Mouse (Mus musculus) testis, adult 2 months (tissue): ENCODE measurements around the gene Plbd2. TPM values are rescaled to one million over a fixed set of nuclear protein-coding genes. Genes with fewer than 3 reads are reported as not detected.

Experiments
- H3K27ac ChIP-seq: fragments of 200-500 bp; 2 replicates; pipeline ENCODE4 v1.5.1; 2012; ENCODE audit warnings: low read depth, low read length; ENCODE audit not compliant: control insufficient read depth, insufficient read depth
- H3K27me3 ChIP-seq: fragments of 200-500 bp; 2 replicates; pipeline ENCODE4 v1.6.1; 2012; ENCODE audit warnings: mild to moderate bottlenecking, low read length, moderate library complexity; ENCODE audit not compliant: control insufficient read depth, insufficient read depth
- H3K36me3 ChIP-seq: fragments of 200-500 bp; 2 replicates; pipeline ENCODE4 v1.6.1; 2012; ENCODE audit warnings: mild to moderate bottlenecking, low read length; ENCODE audit not compliant: control insufficient read depth, insufficient read depth
- H3K4me1 ChIP-seq: fragments of 200-500 bp; 2 replicates; pipeline ENCODE4 v1.6.1; 2012; ENCODE audit warnings: low read length; ENCODE audit not compliant: control insufficient read depth, insufficient read depth
- H3K4me3 ChIP-seq: fragments of 200-500 bp; 2 replicates; pipeline ENCODE4 v1.5.1; 2012; ENCODE audit warnings: low read depth, mild to moderate bottlenecking, low read length, moderate library complexity, mixed read lengths; ENCODE audit not compliant: control insufficient read depth
- CTCF ChIP-seq: fragments of 200-500 bp; IDR thresholded peaks from 2 replicates; pipeline ENCODE4 v1.5.1; 2012; ENCODE audit warnings: low read depth, mild to moderate bottlenecking, inconsistent platforms, low read length, moderate library complexity; ENCODE audit not compliant: control insufficient read depth, insufficient read depth, insufficient replicate concordance
- POLR2A ChIP-seq: fragments of 200-500 bp; IDR thresholded peaks from 2 replicates; pipeline ENCODE4 v1.6.1; 2012; ENCODE audit warnings: low read depth, mild to moderate bottlenecking, inconsistent platforms, low read length, moderate library complexity; ENCODE audit not compliant: control insufficient read depth
- polyA plus RNA-seq: library from polyadenylated mRNA; depleted of rRNA; stranded (reverse); fragments of >200 nt; gene quantifications from 2 replicates; pipeline ENCODE4 v1.2.3, GENCODE M21; 2012

The Plbd2 gene
- polyA plus RNA-seq, 1 experiment = 86.2 TPM

GRCm38 (mm10) chr5:120465860-120466259, 37.6 kb downstream of the Plbd2 start:
- H3K4me1 ChIP-seq = no peaks in the 10 kb centered on the region
- H3K27ac ChIP-seq = no peak overlapping the region
- no peaks in the 10 kb centered on the region for H3K36me3 ChIP-seq
- H3K27me3 ChIP-seq = no peaks in the 10 kb centered on the region
- no peak for TF ChIP-seq POLR2A
- no peak for TF ChIP-seq CTCF
- H3K4me3 ChIP-seq = no peak overlapping the region

- no peaks in the 10 kb centered on the region for H3K27me3 ChIP-seq
- no peaks in the 10 kb centered on the region for H3K4me1 ChIP-seq
- H3K4me3 ChIP-seq = no peak overlapping the region
- H3K27ac ChIP-seq = no peak overlapping the region
- TF ChIP-seq POLR2A (no peak), CTCF (peak; percentile 91)
- H3K36me3 ChIP-seq = no peaks in the 10 kb centered on the region
Observed at GRCm38 (mm10) chr5:120465062-120465461, 38.4 kb downstream of the Plbd2 start.

GRCm38 (mm10) chr5:120464321-120464720, 39.1 kb downstream of the Plbd2 start:
- no peaks in the 10 kb centered on the region for H3K4me1 ChIP-seq
- H3K36me3 ChIP-seq = no peaks in the 10 kb centered on the region
- TF ChIP-seq POLR2A (no peak), CTCF (peak; percentile 65; the same call in 1 of the 2 replicates)
- no peak overlapping the region for H3K4me3 ChIP-seq
- H3K27ac ChIP-seq = no peak overlapping the region
- H3K27me3 ChIP-seq = no peaks in the 10 kb centered on the region

GRCm38 (mm10) chr5:120461902-120462301, 41.5 kb downstream of the Plbd2 start:
- H3K27ac ChIP-seq = no peak overlapping the region
- no peaks in the 10 kb centered on the region for H3K27me3 ChIP-seq
- no peak overlapping the region for H3K4me3 ChIP-seq
- TF ChIP-seq POLR2A (no peak), CTCF (no peak)
- H3K4me1 ChIP-seq = peaks cover 4% of the 10 kb centered on the region; the same call in 1 of the 2 replicates
- no peaks in the 10 kb centered on the region for H3K36me3 ChIP-seq

GRCm38 (mm10) chr5:120459133-120459532, 44.3 kb downstream of the Plbd2 start:
- H3K36me3 ChIP-seq = no peaks in the 10 kb centered on the region
- TF ChIP-seq CTCF (0 out of 2 replicates have a peak, but pooled peaks have one; percentile 1), POLR2A (no peak)
- H3K4me1 ChIP-seq = peaks cover 13% of the 10 kb centered on the region
- H3K4me3 ChIP-seq = no peak overlapping the region
- H3K27me3 ChIP-seq = no peaks in the 10 kb centered on the region
- no peak overlapping the region for H3K27ac ChIP-seq

GRCm38 (mm10) chr5:120457628-120458027, 45.8 kb downstream of the Plbd2 start:
- no peak overlapping the region for H3K27ac ChIP-seq
- no peaks in the 10 kb centered on the region for H3K36me3 ChIP-seq
- H3K4me3 ChIP-seq = no peak overlapping the region
- TF ChIP-seq CTCF (peak; percentile 71; the same call in 1 of the 2 replicates), POLR2A (no peak)
- H3K4me1 ChIP-seq = peaks cover 13% of the 10 kb centered on the region
- H3K27me3 ChIP-seq = no peaks in the 10 kb centered on the region

GRCm38 (mm10) chr5:120456841-120457554, 46.4 kb downstream of the Plbd2 start:
- no peaks in the 10 kb centered on the region for H3K36me3 ChIP-seq
- H3K27ac ChIP-seq = no peak overlapping the region
- no peak overlapping the region for H3K4me3 ChIP-seq
- no peaks in the 10 kb centered on the region for H3K27me3 ChIP-seq
- peaks cover 13% of the 10 kb centered on the region for H3K4me1 ChIP-seq
- TF ChIP-seq POLR2A (no peak), CTCF (no peak)
